Mouse (Mus musculus): Measurements from ENCODE around the gene Tnfsf13b. TPM values are rescaled to one million over a fixed set of nuclear protein-coding genes. Genes with fewer than 3 reads are reported as not detected.

Tnfsf13b gene
- polyA plus RNA-seq, 1 experiment from 2014 or later: 0.61 TPM

GRCm38 (mm10) chr8:10031177-10031576 is 24.9 kb downstream of the Tnfsf13b start:
- H3K36me3 ChIP-seq (ENCODE audit: control insufficient read depth, insufficient read depth, low read length): no peaks in the 10 kb centered on the region
- no peak overlapping the region for H3K27ac ChIP-seq (ENCODE audit: low read depth, low read length)
- no peaks in the 10 kb centered on the region for H3K27me3 ChIP-seq (replicated peaks; ENCODE audit: control insufficient read depth, insufficient read depth, low read length)
- no peak for ATAC-seq
- H3K4me2 ChIP-seq (ENCODE audit: low read length): no peak overlapping the region
- no peaks in the 10 kb centered on the region for H3K9me3 ChIP-seq (ENCODE audit: control insufficient read depth, low read length)
- no peaks in the 10 kb centered on the region for H3K4me1 ChIP-seq (ENCODE audit: control insufficient read depth, insufficient read depth, low read depth, low read length)
- no peak overlapping the region for H3K9ac ChIP-seq (ENCODE audit: low read depth, low read length)
- no peak overlapping the region for H3K4me3 ChIP-seq (ENCODE audit: low read length)
- 86% methylated on average over 9 of the region's 9 CpGs for WGBS

- Histone ChIP-seq H3K4me1 (ENCODE audit: control insufficient read depth, insufficient read depth, low read depth, low read length) (no peaks in the 10 kb centered on the region), H3K4me3 (ENCODE audit: low read length) (no peak overlapping the region), H3K9me3 (ENCODE audit: control insufficient read depth, low read length) (no peaks in the 10 kb centered on the region), H3K4me2 (ENCODE audit: low read length) (no peak overlapping the region), H3K27ac (ENCODE audit: low read depth, low read length) (no peak overlapping the region), H3K9ac (ENCODE audit: low read depth, low read length) (no peak overlapping the region), H3K36me3 (ENCODE audit: control insufficient read depth, insufficient read depth, low read length) (no peaks in the 10 kb centered on the region), H3K27me3 (replicated peaks; ENCODE audit: control insufficient read depth, insufficient read depth, low read length) (no peaks in the 10 kb centered on the region)
- WGBS: 77% methylated on average over 3 of the region's 3 CpGs
- ATAC-seq: no peak
These were observed 34.6 kb downstream of the Tnfsf13b start for GRCm38 (mm10) chr8:10040866-10041265.

- Histone ChIP-seq H3K4me3 (ENCODE audit: low read length) (no peak overlapping the region), H3K4me2 (ENCODE audit: low read length) (no peak overlapping the region), H3K27me3 (replicated peaks; ENCODE audit: control insufficient read depth, insufficient read depth, low read length) (no peaks in the 10 kb centered on the region), H3K9ac (ENCODE audit: low read depth, low read length) (no peak overlapping the region), H3K9me3 (ENCODE audit: control insufficient read depth, low read length) (no peaks in the 10 kb centered on the region), H3K4me1 (ENCODE audit: control insufficient read depth, insufficient read depth, low read depth, low read length) (no peaks in the 10 kb centered on the region), H3K36me3 (ENCODE audit: control insufficient read depth, insufficient read depth, low read length) (no peaks in the 10 kb centered on the region), H3K27ac (ENCODE audit: low read depth, low read length) (no peak overlapping the region)
- WGBS: 57% methylated on average over 13 of the region's 13 CpGs
- ATAC-seq: peak; percentile 81
These were observed 37.7 kb downstream of the Tnfsf13b start for GRCm38 (mm10) chr8:10043842-10044510.

- ATAC-seq: no peak; the same call in 1 of the 2 replicates
- WGBS: 68% methylated on average over 1 of the region's 1 CpGs
- Histone ChIP-seq H3K4me1 (ENCODE audit: control insufficient read depth, insufficient read depth, low read depth, low read length) (no peaks in the 10 kb centered on the region), H3K27ac (ENCODE audit: low read depth, low read length) (no peak overlapping the region), H3K36me3 (ENCODE audit: control insufficient read depth, insufficient read depth, low read length) (no peaks in the 10 kb centered on the region), H3K27me3 (replicated peaks; ENCODE audit: control insufficient read depth, insufficient read depth, low read length) (no peaks in the 10 kb centered on the region), H3K9ac (ENCODE audit: low read depth, low read length) (no peak overlapping the region), H3K9me3 (ENCODE audit: control insufficient read depth, low read length) (no peaks in the 10 kb centered on the region), H3K4me3 (ENCODE audit: low read length) (no peak overlapping the region), H3K4me2 (ENCODE audit: low read length) (no peak overlapping the region)
These were observed 39.5 kb downstream of the Tnfsf13b start for GRCm38 (mm10) chr8:10045743-10046142.

GRCm38 (mm10) chr8:10049162-10049561 is 42.9 kb downstream of the Tnfsf13b start:
- H3K9me3 ChIP-seq (ENCODE audit: control insufficient read depth, low read length): no peaks in the 10 kb centered on the region
- WGBS: 64% methylated on average over 8 of the region's 8 CpGs
- no peak for ATAC-seq

GRCm38 (mm10) chr8:10051576-10051975 is 45.3 kb downstream of the Tnfsf13b start:
- H3K4me3 ChIP-seq (ENCODE audit: low read length): no peak overlapping the region
- H3K4me2 ChIP-seq (ENCODE audit: low read length): no peak overlapping the region
- peaks cover 4% of the 10 kb centered on the region for H3K4me1 ChIP-seq (ENCODE audit: control insufficient read depth, insufficient read depth, low read depth, low read length)
- no peaks in the 10 kb centered on the region for H3K27me3 ChIP-seq (replicated peaks; ENCODE audit: control insufficient read depth, insufficient read depth, low read length)
- H3K9ac ChIP-seq (ENCODE audit: low read depth, low read length): no peak overlapping the region
- H3K27ac ChIP-seq (ENCODE audit: low read depth, low read length): no peak overlapping the region
- no peak for ATAC-seq
- WGBS: 65% methylated on average over 3 of the region's 3 CpGs
- H3K9me3 ChIP-seq (ENCODE audit: control insufficient read depth, low read length): no peaks in the 10 kb centered on the region
- H3K36me3 ChIP-seq (ENCODE audit: control insufficient read depth, insufficient read depth, low read length): no peaks in the 10 kb centered on the region

More at GRCm38 (mm10) chr8:10049162-10049561, 42.9 kb downstream of the Tnfsf13b start:
- no peak overlapping the region for H3K4me3 ChIP-seq (ENCODE audit: low read length)
- H3K4me1 ChIP-seq (ENCODE audit: control insufficient read depth, insufficient read depth, low read depth, low read length): peaks cover 4% of the 10 kb centered on the region
- no peaks in the 10 kb centered on the region for H3K27me3 ChIP-seq (replicated peaks; ENCODE audit: control insufficient read depth, insufficient read depth, low read length)
- no peak overlapping the region for H3K9ac ChIP-seq (ENCODE audit: low read depth, low read length)
- no peak overlapping the region for H3K27ac ChIP-seq (ENCODE audit: low read depth, low read length)
- no peak overlapping the region for H3K4me2 ChIP-seq (ENCODE audit: low read length)
- no peaks in the 10 kb centered on the region for H3K36me3 ChIP-seq (ENCODE audit: control insufficient read depth, insufficient read depth, low read length)

- peaks cover 4% of the 10 kb centered on the region for H3K4me1 ChIP-seq (ENCODE audit: control insufficient read depth, insufficient read depth, low read depth, low read length)
- no peaks in the 10 kb centered on the region for H3K36me3 ChIP-seq (ENCODE audit: control insufficient read depth, insufficient read depth, low read length)
- H3K4me2 ChIP-seq (ENCODE audit: low read length): no peak overlapping the region
- WGBS: 15% methylated on average over 3 of the region's 3 CpGs
- no peak overlapping the region for H3K9ac ChIP-seq (ENCODE audit: low read depth, low read length)
- no peaks in the 10 kb centered on the region for H3K9me3 ChIP-seq (ENCODE audit: control insufficient read depth, low read length)
- no peak overlapping the region for H3K4me3 ChIP-seq (ENCODE audit: low read length)
- 0 out of 2 replicates have a peak overlapping the region, but pooled peaks have one; percentile 20 for H3K27ac ChIP-seq (ENCODE audit: low read depth, low read length)
- ATAC-seq: peak; percentile 82
- H3K27me3 ChIP-seq (replicated peaks; ENCODE audit: control insufficient read depth, insufficient read depth, low read length): no peaks in the 10 kb centered on the region
These were observed 47.3 kb downstream of the Tnfsf13b start for GRCm38 (mm10) chr8:10053571-10053990.

GRCm38 (mm10) chr8:10061001-10061400 is 54.7 kb downstream of the Tnfsf13b start:
- ATAC-seq: no peak

GRCm38 (mm10) chr8:10066906-10067305 is 60.6 kb downstream of the Tnfsf13b start:
- no peaks in the 10 kb centered on the region for H3K4me1 ChIP-seq (ENCODE audit: control insufficient read depth, insufficient read depth, low read depth, low read length)
- H3K4me2 ChIP-seq (ENCODE audit: low read length): no peak overlapping the region
- H3K9ac ChIP-seq (ENCODE audit: low read depth, low read length): no peak overlapping the region
- H3K27me3 ChIP-seq (replicated peaks; ENCODE audit: control insufficient read depth, insufficient read depth, low read length): no peaks in the 10 kb centered on the region
- no peaks in the 10 kb centered on the region for H3K9me3 ChIP-seq (ENCODE audit: control insufficient read depth, low read length)
- ATAC-seq: no peak
- 70% methylated on average over 11 of the region's 11 CpGs for WGBS
- H3K4me3 ChIP-seq (ENCODE audit: low read length): no peak overlapping the region
- H3K36me3 ChIP-seq (ENCODE audit: control insufficient read depth, insufficient read depth, low read length): no peaks in the 10 kb centered on the region
- H3K27ac ChIP-seq (ENCODE audit: low read depth, low read length): no peak overlapping the region

More at GRCm38 (mm10) chr8:10061001-10061400, 54.7 kb downstream of the Tnfsf13b start:
- 16% methylated on average over 1 of the region's 1 CpGs for WGBS
- Histone ChIP-seq H3K9me3 (ENCODE audit: control insufficient read depth, low read length) (no peaks in the 10 kb centered on the region), H3K4me3 (ENCODE audit: low read length) (no peak overlapping the region), H3K27ac (ENCODE audit: low read depth, low read length) (no peak overlapping the region), H3K36me3 (ENCODE audit: control insufficient read depth, insufficient read depth, low read length) (no peaks in the 10 kb centered on the region), H3K27me3 (replicated peaks; ENCODE audit: control insufficient read depth, insufficient read depth, low read length) (no peaks in the 10 kb centered on the region), H3K4me1 (ENCODE audit: control insufficient read depth, insufficient read depth, low read depth, low read length) (no peaks in the 10 kb centered on the region), H3K4me2 (ENCODE audit: low read length) (no peak overlapping the region), H3K9ac (ENCODE audit: low read depth, low read length) (no peak overlapping the region)

Data from hindbrain, embryonic 16.5 days (tissue).